Mouse (Mus musculus) olfactory bulb, adult 2 months (tissue): Measurements from ENCODE around the gene Fat3.

Experiments used
- CTCF ChIP-seq: fragments of 200-500 bp; IDR thresholded peaks from 2 replicates; pipeline ENCODE4 v1.5.1; 2012; ENCODE audit warnings: low read depth, mild to moderate bottlenecking, low read length, moderate library complexity; ENCODE audit not compliant: insufficient read depth
- POLR2A ChIP-seq: fragments of 200-500 bp; IDR thresholded peaks from 2 replicates; pipeline ENCODE4 v1.6.1; 2012; ENCODE audit warnings: mild to moderate bottlenecking, low read depth, low read length, moderate library complexity; ENCODE audit not compliant: insufficient read depth

DNA sequence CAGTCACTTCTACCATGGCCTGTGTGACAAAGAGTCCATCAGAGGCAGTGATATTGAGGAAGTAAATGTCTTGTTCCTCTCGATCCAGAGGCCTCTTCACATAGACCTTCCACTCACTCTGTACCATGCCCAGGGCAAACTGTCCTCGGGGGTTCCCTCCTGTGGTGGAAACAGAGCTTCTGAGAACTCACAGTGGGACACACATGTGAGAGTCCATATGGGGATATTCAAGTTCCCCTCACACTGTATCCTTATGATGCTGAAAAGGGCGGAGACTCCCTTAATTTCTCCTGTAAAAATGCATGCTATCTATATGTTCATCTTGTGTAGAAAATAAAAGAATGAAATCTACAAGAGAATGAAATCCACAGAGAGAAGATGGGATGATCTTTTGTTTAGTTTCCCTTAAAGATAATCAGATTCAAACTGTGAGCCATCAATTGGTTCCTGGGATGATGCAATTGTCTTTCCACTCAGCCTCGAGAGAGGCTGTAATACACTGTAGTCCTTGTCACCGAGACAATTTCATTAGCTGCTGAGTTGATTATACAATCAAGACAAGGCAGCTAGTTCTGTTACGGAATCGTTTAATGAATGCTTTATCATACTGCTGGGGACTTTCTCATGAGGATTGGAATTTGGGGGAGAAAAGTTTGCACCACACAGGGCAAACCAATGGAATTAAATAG is 508.8 kb downstream of the Fat3 start:
- TF ChIP-seq POLR2A (no peak), CTCF (no peak)
